ENCODE assay signal across 8 mouse cellular contexts in the genomic region with DNA sequence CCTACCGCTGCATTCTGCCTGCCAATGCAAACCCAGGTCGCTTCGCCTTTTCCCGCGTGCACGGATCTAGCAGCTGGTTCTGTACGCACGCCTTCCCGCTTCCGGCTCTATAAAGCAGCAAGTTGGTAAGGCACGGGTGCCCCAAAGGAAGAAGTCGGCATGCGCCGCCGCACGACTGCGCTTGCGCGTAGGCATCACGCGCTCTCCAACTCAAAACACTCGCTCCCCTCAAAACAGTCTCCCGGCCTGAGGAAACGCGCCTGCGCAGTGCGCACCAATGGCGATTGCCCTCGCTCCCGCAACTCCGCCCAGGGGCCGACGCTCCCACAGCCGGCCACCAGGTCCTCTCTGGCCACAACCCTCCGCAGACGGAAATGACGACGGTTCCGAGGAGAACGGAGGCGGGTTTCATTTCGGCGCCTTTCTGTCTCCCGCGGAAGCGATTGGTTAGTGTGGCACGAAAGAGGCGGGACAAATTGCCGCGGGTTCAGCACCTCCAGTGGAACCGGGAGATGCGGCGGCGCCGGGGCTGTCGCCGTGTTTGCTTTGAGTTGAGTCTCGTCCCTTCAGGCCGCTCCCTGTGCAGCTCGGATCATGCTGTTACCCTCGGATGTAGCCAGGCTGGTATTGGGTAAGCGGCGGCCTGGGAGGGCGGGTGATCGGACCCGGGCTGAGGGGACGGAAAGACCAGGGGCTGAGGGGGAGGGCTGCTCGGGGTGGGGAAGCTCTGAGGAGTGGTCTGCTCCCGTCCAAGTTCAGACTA. TPM values are rescaled to one million over a fixed set of nuclear protein-coding genes. Genes with fewer than 3 reads are reported as not detected.
DNase-seq lines count a peak whose midpoint lies in the region; ATAC-seq lines count a peak whose summit lies in the region.

A gene (minus strand): TSS at position 183 of the 763 bp plus-strand sequence.
A gene (plus strand): TSS at position 490 of the 763 bp plus-strand sequence.

- peak within 1 kb of the TSS; percentile 92 for H3K4me3 ChIP-seq in intestine, embryonic 14.5 days (ENCODE audit: low read depth, low read length)

- H3K9ac ChIP-seq in intestine, embryonic 14.5 days (ENCODE audit: low read length) = peak within 1 kb of the TSS; percentile 87

- H3K36me3 ChIP-seq in intestine, embryonic 14.5 days (ENCODE audit: control insufficient read depth, insufficient read depth, low read length) = peaks cover 8% of the 10 kb centered on the region; the same call in 1 of the 2 replicates

- peak; percentile 98 to 99 for DNase-seq in adrenal gland, adult 18-20 months (ENCODE audit: low spot score in 2 of 2)
- peak; percentile 99 for DNase-seq in embryo, embryonic 11 days
- peak; percentile 100 for DNase-seq in gastrocnemius, postnatal 25 days
- peak; percentile 96 for DNase-seq in intestine, embryonic 14.5 days (ENCODE audit: low spot score)
- DNase-seq in left cerebral cortex, postnatal 14 days (ENCODE audit: low spot score in 2 of 2) = peak; percentile 99 to 100
- DNase-seq in mesoderm, embryonic 11.5 days (ENCODE audit: low read depth, low spot score) = peak; percentile 100
- peak; percentile 99 for DNase-seq in right cerebral cortex, postnatal 36 days (ENCODE audit: low spot score in 2 of 2)
- DNase-seq in yolk sac, embryonic 10.5 days (ENCODE audit: low spot score) = peak; percentile 100

- H3K4me1 ChIP-seq in intestine, embryonic 14.5 days (replicated peaks; ENCODE audit: control insufficient read depth, insufficient read depth, low read length) = peaks cover 19% of the 10 kb centered on the region

- no peaks in the 10 kb centered on the region for H3K9me3 ChIP-seq in intestine, embryonic 14.5 days (ENCODE audit: control insufficient read depth, low read length)

- intact Hi-C loops in left cerebral cortex, postnatal 14 days (cut with DNase I) = no loop called here

- no peaks in the 10 kb centered on the region for H3K27me3 ChIP-seq in intestine, embryonic 14.5 days (replicated peaks; ENCODE audit: control insufficient read depth, insufficient read depth, low read length)

- peak; percentile 98 for ATAC-seq in intestine, embryonic 14.5 days (replicated peaks; ENCODE audit: low FRiP score, low TSS enrichment, low read depth)

- WGBS in intestine, embryonic 14.5 days = under 1% methylated on average over 69 of the region's 69 CpGs

- peak within 1 kb of the TSS; percentile 92 for H3K4me2 ChIP-seq in intestine, embryonic 14.5 days (ENCODE audit: low read length)

- H3K27ac ChIP-seq in intestine, embryonic 14.5 days (ENCODE audit: low read depth) = peak within 1 kb of the TSS; percentile 95

RNA-seq across cellular contexts. Expression of the first gene that starts in this region (rescaled TPM):
- 10 to 100 TPM in 1 of 2 experiments, 1 to 10 TPM in 1; 8.7 to 13.3 TPM for total RNA-seq in adrenal gland, adult 18-20 months (2021)
- total RNA-seq in gastrocnemius, postnatal 25 days (2021) = 1 to 10 TPM; 4.8 to 6.8 TPM
- polyA plus RNA-seq in intestine, embryonic 14.5 days (2014; fragmentation: Nextera tagmentation; extraction: Ambion mirVana) = 16.4 and 20.9 TPM in 2 replicates
- total RNA-seq in left cerebral cortex, postnatal 14 days (2021) = 10 to 100 TPM; 16.3 to 19.6 TPM

RNA-seq across cellular contexts. Expression of the second gene that starts in this region (rescaled TPM):
- 1 to 10 TPM; 8.2 to 8.9 TPM for total RNA-seq in adrenal gland, adult 18-20 months (2021)
- total RNA-seq in gastrocnemius, postnatal 25 days (2021) = 1 to 10 TPM; 3.6 to 4.3 TPM
- 22.4 and 22.8 TPM in 2 replicates for polyA plus RNA-seq in intestine, embryonic 14.5 days (2014; fragmentation: Nextera tagmentation; extraction: Ambion mirVana)
- total RNA-seq in left cerebral cortex, postnatal 14 days (2021) = 10 to 100 TPM; 14.0 to 15.0 TPM

Comparison
In these comparisons a context has a peak if more than half of its experiments do, and no peak if none do; other contexts are left out.
1. Peak in every context shown above with its lines: DNase-seq, ATAC-seq, H3K4me3 ChIP-seq and H3K27ac ChIP-seq.